Comparison of ENCODE assay signal across 14 mouse cellular contexts in genomic region chr10:121318397-121318950, GRCm38 (mm10).
"Had no signal": no experiment of that assay in that cellular context is flagged by ENCODE, and none has a peak within 500 bp of the region (broad histone marks: within the 10 kb centered on the region; RNA-seq: fewer than 3 reads in every experiment).

No protein-coding gene starts in this region.

- H3K36me3 ChIP-seq: intestine, embryonic 15.5 days; limb, embryonic 15.5 days; liver, embryonic 12.5 days; midbrain, embryonic 15.5 days; neural tube, embryonic 13.5 days; stomach, embryonic 15.5 days had no signal

- DNase-seq: kidney, adult 18-20 months; kidney, postnatal 10 days; kidney, postnatal 4 days; right cerebral cortex, postnatal 14 days had no signal

- H3K4me3 ChIP-seq: intestine, embryonic 15.5 days; layer of hippocampus, adult 2 months; left cerebral cortex, adult 2 months; limb, embryonic 15.5 days; liver, embryonic 12.5 days; megakaryocyte, embryonic 14.5 days; midbrain, embryonic 15.5 days; neural tube, embryonic 13.5 days; stomach, embryonic 15.5 days had no signal

- H3K27me3 ChIP-seq: intestine, embryonic 15.5 days; stomach, embryonic 15.5 days had no signal

- H3K9me3 ChIP-seq: intestine, embryonic 15.5 days; limb, embryonic 15.5 days; liver, embryonic 12.5 days; midbrain, embryonic 15.5 days; neural tube, embryonic 13.5 days; stomach, embryonic 15.5 days had no signal

- H3K27ac ChIP-seq: intestine, embryonic 15.5 days; layer of hippocampus, adult 2 months; left cerebral cortex, adult 2 months; limb, embryonic 15.5 days; liver, embryonic 12.5 days; macrophage; midbrain, embryonic 15.5 days; neural tube, embryonic 13.5 days; stomach, embryonic 15.5 days had no signal

- H3K4me1 ChIP-seq: intestine, embryonic 15.5 days; liver, embryonic 12.5 days had no signal
